Mouse (Mus musculus): Measurements from ENCODE around the gene Mmp14. TPM values are rescaled to one million over a fixed set of nuclear protein-coding genes. Genes with fewer than 3 reads are reported as not detected.
A peak's percentile ranks its signal among the peaks of the same experiment; 100 is the strongest.

Mmp14 gene
- polyA plus RNA-seq, 1 experiment from 2014 or later: 152 TPM

- H3K27ac ChIP-seq (ENCODE audit: low read length): no peak overlapping the region
- no peak overlapping the region for H3K9ac ChIP-seq (replicated peaks; ENCODE audit: low read length)
- 0 out of 2 replicates have a peak, but pooled peaks cover 2% of the 10 kb centered on the region for H3K36me3 ChIP-seq (ENCODE audit: insufficient read depth, low read length)
- no peaks in the 10 kb centered on the region for H3K27me3 ChIP-seq (ENCODE audit: insufficient read depth, low read length)
- no peaks in the 10 kb centered on the region for H3K9me3 ChIP-seq (ENCODE audit: low read length)
- ATAC-seq (ENCODE audit: low FRiP score, low TSS enrichment): no peak
- H3K4me1 ChIP-seq (ENCODE audit: insufficient read depth, low read length): peaks cover 16% of the 10 kb centered on the region
- 74% methylated on average over 7 of the region's 7 CpGs for WGBS
- H3K4me2 ChIP-seq (replicated peaks; ENCODE audit: low read depth, low read length): no peak overlapping the region
- no peak overlapping the region for H3K4me3 ChIP-seq (ENCODE audit: low read length)
Measured at GRCm38 (mm10) chr14:54396685-54397084, 34.7 kb upstream of the Mmp14 start.

DNA sequence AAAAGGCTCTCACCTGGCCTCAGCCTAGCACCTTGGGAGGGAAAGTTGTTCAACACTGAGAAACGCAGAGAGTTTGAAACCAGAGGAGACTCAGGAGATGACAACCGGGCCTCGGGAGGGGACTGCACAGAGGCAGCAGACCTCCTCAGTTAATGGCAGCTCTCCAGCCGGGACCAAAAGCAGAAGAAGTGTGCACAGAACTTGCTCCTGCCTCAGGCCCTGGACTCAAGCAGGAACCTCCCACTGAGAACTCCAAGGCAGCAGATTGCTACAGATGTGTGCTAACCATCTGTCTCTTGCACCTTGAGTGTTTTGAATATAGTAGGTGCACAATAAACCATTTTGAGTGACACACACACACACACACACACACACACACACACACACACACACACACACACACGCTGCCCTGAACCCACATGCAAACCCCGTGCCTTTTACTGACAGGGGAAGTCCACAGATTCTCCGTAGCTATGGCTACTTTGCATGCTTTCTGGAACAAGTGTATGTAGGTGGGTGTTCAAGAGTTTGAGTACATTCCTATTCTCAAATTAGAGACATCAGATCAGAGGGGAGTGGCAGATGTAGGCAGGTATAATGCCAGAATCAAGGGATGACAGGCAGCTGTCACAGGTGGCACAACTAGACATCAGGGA, 33.4 kb upstream of the Mmp14 start:
- Histone ChIP-seq H3K4me3 (ENCODE audit: low read length) (no peak overlapping the region), H3K4me1 (ENCODE audit: insufficient read depth, low read length) (peaks cover 16% of the 10 kb centered on the region), H3K9me3 (ENCODE audit: low read length) (no peaks in the 10 kb centered on the region), H3K27ac (ENCODE audit: low read length) (peak overlapping the region; percentile 71), H3K27me3 (ENCODE audit: insufficient read depth, low read length) (no peaks in the 10 kb centered on the region), H3K4me2 (replicated peaks; ENCODE audit: low read depth, low read length) (no peak overlapping the region), H3K9ac (replicated peaks; ENCODE audit: low read length) (no peak overlapping the region), H3K36me3 (ENCODE audit: insufficient read depth, low read length) (0 out of 2 replicates have a peak, but pooled peaks cover 2% of the 10 kb centered on the region)
- ATAC-seq (ENCODE audit: low FRiP score, low TSS enrichment): no peak
- 52% methylated on average over 7 of the region's 7 CpGs for WGBS

DNA sequence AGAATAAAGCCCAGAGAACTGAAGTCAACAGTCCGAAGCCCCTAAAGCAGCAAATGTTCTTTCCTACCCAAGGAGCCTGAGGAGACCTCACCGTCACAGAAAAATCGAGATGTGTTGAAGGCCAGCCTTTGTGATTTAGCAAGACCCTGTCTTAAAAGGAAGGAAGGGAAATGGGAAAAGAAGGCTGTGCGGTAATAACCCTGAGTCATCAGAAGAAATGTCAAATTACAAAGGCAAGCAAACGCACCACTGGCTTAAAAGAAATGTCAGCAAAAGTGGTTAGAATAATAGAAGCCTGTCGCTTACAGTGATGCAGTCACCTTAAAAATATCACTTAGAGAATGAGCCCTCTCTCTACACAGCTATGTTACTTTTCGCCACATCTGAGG, 32.9 kb upstream of the Mmp14 start:
- Histone ChIP-seq H3K9ac (replicated peaks; ENCODE audit: low read length) (no peak overlapping the region), H3K9me3 (ENCODE audit: low read length) (no peaks in the 10 kb centered on the region), H3K4me2 (replicated peaks; ENCODE audit: low read depth, low read length) (no peak overlapping the region), H3K27ac (ENCODE audit: low read length) (peak overlapping the region; percentile 71), H3K4me3 (ENCODE audit: low read length) (no peak overlapping the region), H3K4me1 (ENCODE audit: insufficient read depth, low read length) (peaks cover 16% of the 10 kb centered on the region), H3K36me3 (ENCODE audit: insufficient read depth, low read length) (0 out of 2 replicates have a peak, but pooled peaks cover 5% of the 10 kb centered on the region), H3K27me3 (ENCODE audit: insufficient read depth, low read length) (no peaks in the 10 kb centered on the region)
- 22% methylated on average over 7 of the region's 7 CpGs for WGBS
- ATAC-seq (ENCODE audit: low FRiP score, low TSS enrichment): no peak

- WGBS: 8% methylated on average over 8 of the region's 8 CpGs
- H3K36me3 ChIP-seq (ENCODE audit: insufficient read depth, low read length): 0 out of 2 replicates have a peak, but pooled peaks cover 5% of the 10 kb centered on the region
- no peaks in the 10 kb centered on the region for H3K9me3 ChIP-seq (ENCODE audit: low read length)
- peaks cover 16% of the 10 kb centered on the region for H3K4me1 ChIP-seq (ENCODE audit: insufficient read depth, low read length)
- H3K27ac ChIP-seq (ENCODE audit: low read length): peak overlapping the region; percentile 71
- H3K27me3 ChIP-seq (ENCODE audit: insufficient read depth, low read length): no peaks in the 10 kb centered on the region
- no peak overlapping the region for H3K4me3 ChIP-seq (ENCODE audit: low read length)
- H3K4me2 ChIP-seq (replicated peaks; ENCODE audit: low read depth, low read length): no peak overlapping the region
- peak; percentile 91 for ATAC-seq (ENCODE audit: low FRiP score, low TSS enrichment)
- H3K9ac ChIP-seq (replicated peaks; ENCODE audit: low read length): no peak overlapping the region
Measured at GRCm38 (mm10) chr14:54398921-54399382, 32.5 kb upstream of the Mmp14 start.

GRCm38 (mm10) chr14:54401723-54402122, 29.7 kb upstream of the Mmp14 start:
- H3K9ac ChIP-seq (replicated peaks; ENCODE audit: low read length): no peak overlapping the region
- H3K27ac ChIP-seq (ENCODE audit: low read length): no peak overlapping the region

GRCm38 (mm10) chr14:54408336-54409056, 22.9 kb upstream of the Mmp14 start:
- no peak overlapping the region for H3K27ac ChIP-seq (ENCODE audit: low read length)
- H3K4me3 ChIP-seq (ENCODE audit: low read length): peak overlapping the region; percentile 11
- peak overlapping the region; percentile 36 for H3K4me2 ChIP-seq (replicated peaks; ENCODE audit: low read depth, low read length)
- H3K36me3 ChIP-seq (ENCODE audit: insufficient read depth, low read length): 0 out of 2 replicates have a peak, but pooled peaks cover under 1% of the 10 kb centered on the region
- 54% methylated on average over 25 of the region's 25 CpGs for WGBS
- no peaks in the 10 kb centered on the region for H3K27me3 ChIP-seq (ENCODE audit: insufficient read depth, low read length)
- H3K9ac ChIP-seq (replicated peaks; ENCODE audit: low read length): 0 out of 2 replicates have a peak overlapping the region, but pooled peaks have one; percentile 7
- H3K4me1 ChIP-seq (ENCODE audit: insufficient read depth, low read length): peaks cover 40% of the 10 kb centered on the region
- ATAC-seq (ENCODE audit: low FRiP score, low TSS enrichment): peak; percentile 36; the same call in 1 of the 2 replicates
- no peaks in the 10 kb centered on the region for H3K9me3 ChIP-seq (ENCODE audit: low read length)

More at GRCm38 (mm10) chr14:54401723-54402122, 29.7 kb upstream of the Mmp14 start:
- H3K4me2 ChIP-seq (replicated peaks; ENCODE audit: low read depth, low read length): no peak overlapping the region
- no peak overlapping the region for H3K4me3 ChIP-seq (ENCODE audit: low read length)
- H3K36me3 ChIP-seq (ENCODE audit: insufficient read depth, low read length): 0 out of 2 replicates have a peak, but pooled peaks cover 3% of the 10 kb centered on the region
- no peaks in the 10 kb centered on the region for H3K27me3 ChIP-seq (ENCODE audit: insufficient read depth, low read length)
- 27% methylated on average over 3 of the region's 3 CpGs for WGBS
- no peaks in the 10 kb centered on the region for H3K9me3 ChIP-seq (ENCODE audit: low read length)
- no peak for ATAC-seq (ENCODE audit: low FRiP score, low TSS enrichment)
- H3K4me1 ChIP-seq (ENCODE audit: insufficient read depth, low read length): peaks cover 22% of the 10 kb centered on the region

GRCm38 (mm10) chr14:54409057-54409645, 22.3 kb upstream of the Mmp14 start:
- WGBS: 64% methylated on average over 7 of the region's 7 CpGs
- Histone ChIP-seq H3K4me3 (ENCODE audit: low read length) (peak overlapping the region; percentile 14), H3K9me3 (ENCODE audit: low read length) (no peaks in the 10 kb centered on the region), H3K4me2 (replicated peaks; ENCODE audit: low read depth, low read length) (peak overlapping the region; percentile 36), H3K4me1 (ENCODE audit: insufficient read depth, low read length) (peaks cover 47% of the 10 kb centered on the region), H3K27me3 (ENCODE audit: insufficient read depth, low read length) (no peaks in the 10 kb centered on the region), H3K9ac (replicated peaks; ENCODE audit: low read length) (peak overlapping the region; percentile 29; the same call in 1 of the 2 replicates), H3K36me3 (ENCODE audit: insufficient read depth, low read length) (no peaks in the 10 kb centered on the region), H3K27ac (ENCODE audit: low read length) (peak overlapping the region; percentile 71)
- no peak; the same call in 1 of the 2 replicates for ATAC-seq (ENCODE audit: low FRiP score, low TSS enrichment)

DNA sequence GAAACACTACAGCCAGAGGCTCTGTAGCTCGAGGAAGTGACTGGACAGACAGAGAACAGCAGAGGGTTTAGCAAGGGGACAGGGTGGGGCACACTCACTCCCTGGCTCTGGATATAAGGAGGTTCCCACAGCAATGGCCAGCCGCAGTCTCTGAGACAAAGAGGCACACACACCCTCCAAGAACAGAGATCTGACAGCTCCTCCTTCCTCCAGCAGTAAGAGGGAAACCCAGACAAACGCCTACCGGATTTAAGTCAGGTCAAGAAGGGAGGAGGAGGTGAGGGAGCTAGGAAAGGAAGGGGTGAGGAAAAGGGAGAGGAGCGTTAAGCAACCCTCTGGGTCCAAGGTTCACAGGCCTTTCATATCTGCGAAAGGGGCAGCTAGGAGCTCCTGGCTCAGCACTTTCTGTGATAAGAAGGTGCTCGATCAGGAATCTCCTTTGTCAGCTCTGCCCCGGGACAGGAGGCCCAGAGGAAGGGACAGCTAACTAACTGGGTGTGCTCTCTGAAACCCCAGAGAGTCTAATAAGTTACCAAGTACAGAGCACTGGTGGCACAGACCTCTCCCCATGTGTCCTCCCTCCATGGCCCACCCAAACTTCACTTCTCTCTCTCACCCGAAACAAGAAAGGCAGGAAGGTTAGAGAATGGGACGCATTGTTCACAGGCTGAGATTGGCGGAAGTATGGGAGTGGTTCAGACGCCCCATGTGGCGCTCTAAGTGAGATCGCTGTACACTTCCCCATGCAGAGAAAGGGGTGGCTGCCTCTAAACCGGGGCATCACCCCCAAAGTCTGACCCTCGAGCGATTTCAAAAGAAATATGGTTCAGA, 21.2 kb upstream of the Mmp14 start:
- Histone ChIP-seq H3K4me3 (ENCODE audit: low read length) (peak overlapping the region; percentile 14), H3K4me1 (ENCODE audit: insufficient read depth, low read length) (peaks cover 54% of the 10 kb centered on the region), H3K9ac (replicated peaks; ENCODE audit: low read length) (peak overlapping the region; percentile 29), H3K27ac (ENCODE audit: low read length) (peak overlapping the region; percentile 71), H3K36me3 (ENCODE audit: insufficient read depth, low read length) (no peaks in the 10 kb centered on the region), H3K9me3 (ENCODE audit: low read length) (no peaks in the 10 kb centered on the region), H3K4me2 (replicated peaks; ENCODE audit: low read depth, low read length) (peak overlapping the region; percentile 36), H3K27me3 (ENCODE audit: insufficient read depth, low read length) (no peaks in the 10 kb centered on the region)
- 40% methylated on average over 17 of the region's 17 CpGs for WGBS
- peak; percentile 36 for ATAC-seq (ENCODE audit: low FRiP score, low TSS enrichment)

GRCm38 (mm10) chr14:54412000-54412576, 19.3 kb upstream of the Mmp14 start:
- peaks cover 53% of the 10 kb centered on the region for H3K4me1 ChIP-seq (ENCODE audit: insufficient read depth, low read length)
- H3K9ac ChIP-seq (replicated peaks; ENCODE audit: low read length): no peak overlapping the region
- no peak overlapping the region for H3K4me2 ChIP-seq (replicated peaks; ENCODE audit: low read depth, low read length)
- no peaks in the 10 kb centered on the region for H3K36me3 ChIP-seq (ENCODE audit: insufficient read depth, low read length)
- H3K9me3 ChIP-seq (ENCODE audit: low read length): no peaks in the 10 kb centered on the region
- H3K4me3 ChIP-seq (ENCODE audit: low read length): no peak overlapping the region
- H3K27me3 ChIP-seq (ENCODE audit: insufficient read depth, low read length): no peaks in the 10 kb centered on the region
- no peak overlapping the region for H3K27ac ChIP-seq (ENCODE audit: low read length)
- no peak for ATAC-seq (ENCODE audit: low FRiP score, low TSS enrichment)
- WGBS: 66% methylated on average over 9 of the region's 9 CpGs
